Mouse (Mus musculus): ENCODE measurements at regions not wholly inside any gene's neighbourhood (a gene's known extent, or its start where the extent isn't known, plus 50 kb on each side); places are given as distances from the start of the nearest gene placed in this dataset.

DNA sequence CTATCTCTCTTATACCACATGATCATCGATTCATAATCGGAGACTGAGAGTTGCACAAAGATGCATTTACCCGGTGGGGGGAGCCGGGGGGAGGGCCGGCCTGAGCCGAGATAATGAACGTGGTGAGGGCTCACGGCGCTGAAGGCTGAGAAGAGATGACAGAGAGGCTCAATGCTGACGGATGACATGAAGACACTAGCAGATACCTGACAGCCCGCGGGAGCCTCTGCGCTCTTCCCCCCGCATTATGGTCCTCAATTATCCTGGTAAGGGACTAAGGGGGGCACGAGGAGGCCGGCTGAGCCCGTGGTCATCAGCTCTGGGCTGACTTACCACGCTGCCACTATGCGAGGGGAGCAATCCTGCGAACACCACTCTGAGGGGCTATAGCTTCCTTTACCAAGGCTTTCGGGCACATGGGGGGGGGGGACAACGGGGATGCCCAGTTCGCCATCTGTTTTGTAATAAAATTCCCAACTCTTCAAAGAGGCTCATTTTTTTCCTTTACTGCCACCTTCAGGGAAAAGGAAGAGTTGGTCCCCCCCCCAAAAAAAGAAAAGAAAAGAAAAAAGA lies 430.3 kb downstream of the Zfp536 start:
- ATAC-seq = no peak

DNA sequence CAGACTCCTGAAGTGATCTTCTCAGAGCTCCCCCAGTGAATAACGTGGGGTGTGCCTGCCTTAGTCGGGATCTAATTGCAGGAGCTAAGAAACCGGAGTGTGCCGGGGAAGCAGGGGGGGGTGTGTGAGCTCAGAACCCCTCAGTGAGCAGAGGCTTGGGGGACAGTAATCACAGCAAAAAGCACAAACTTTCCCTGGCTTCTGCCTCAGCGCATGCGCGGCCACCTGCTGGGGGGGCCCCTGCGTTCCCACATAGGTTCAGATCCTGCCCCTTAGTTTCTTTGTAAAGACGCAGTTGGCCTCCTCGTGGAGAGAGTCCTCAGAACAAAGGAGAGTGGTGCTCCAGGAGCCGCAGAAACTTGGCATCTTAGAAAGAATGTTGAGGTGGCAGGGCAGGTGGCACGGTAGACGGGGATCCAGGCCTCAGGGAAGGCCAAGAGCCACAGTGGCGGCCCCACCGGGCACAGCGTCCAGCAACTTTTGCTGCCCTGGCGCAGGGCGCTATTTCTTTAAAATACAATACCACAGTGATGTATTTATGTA lies 429.7 kb downstream of the Zfp536 start:
- ATAC-seq = no peak

DNA sequence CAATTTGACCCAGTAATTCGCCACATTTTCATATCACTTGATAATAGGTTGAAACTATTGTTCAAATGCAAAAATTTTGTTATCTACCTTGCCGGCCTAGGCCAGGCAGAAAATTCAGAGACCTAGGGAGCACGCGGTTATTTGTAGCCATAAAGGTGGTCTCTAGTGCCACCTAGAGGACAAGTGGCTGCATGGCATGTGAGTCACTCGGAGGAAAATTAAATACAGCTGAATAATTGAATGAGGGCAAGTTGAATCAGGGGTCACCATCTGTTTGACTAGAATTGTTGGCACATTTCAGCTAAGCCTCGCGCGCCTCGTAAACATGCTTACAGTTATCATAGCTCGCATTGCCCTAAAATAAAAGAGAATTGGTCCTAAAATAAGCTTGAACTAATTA lies 427.4 kb downstream of the Zfp536 start:
- peak; percentile 40 for ATAC-seq

DNA sequence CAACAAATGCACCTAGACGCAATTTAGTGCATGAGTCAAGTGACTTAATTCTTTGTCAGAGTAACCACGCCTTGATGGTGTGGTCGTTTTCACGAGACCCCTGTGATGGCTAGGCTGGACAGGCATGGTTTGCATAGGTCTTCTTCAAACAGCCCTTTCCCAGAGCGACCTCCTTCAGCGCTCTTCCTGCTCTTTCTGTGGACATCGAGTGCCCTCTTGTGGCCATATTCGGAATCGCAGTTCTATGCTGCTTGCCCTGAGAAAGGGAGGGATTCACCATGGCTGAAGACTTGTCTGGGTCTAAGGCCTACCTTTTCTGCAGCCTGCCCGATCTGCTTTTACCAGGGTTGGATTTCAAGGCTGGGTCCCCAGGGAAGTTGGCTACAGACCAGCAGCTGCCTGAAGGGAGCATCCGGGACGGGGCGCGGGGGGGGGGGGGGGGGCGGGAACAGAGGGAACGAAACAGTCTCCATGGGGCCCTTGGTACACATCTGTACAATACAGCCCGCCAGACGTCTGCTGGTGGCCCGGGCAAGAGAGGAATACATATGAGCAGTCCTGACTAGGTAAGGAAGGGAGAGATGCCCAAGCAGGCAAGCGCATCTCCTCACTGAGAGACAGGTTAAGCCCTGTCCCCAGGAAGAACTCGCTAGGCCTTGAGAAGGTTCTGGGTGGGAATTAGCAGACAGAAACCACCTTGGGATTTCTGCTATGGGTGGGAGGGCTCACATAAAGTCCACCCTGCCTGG lies 415.6 kb downstream of the Zfp536 start:
- peak; percentile 46 for ATAC-seq

DNA sequence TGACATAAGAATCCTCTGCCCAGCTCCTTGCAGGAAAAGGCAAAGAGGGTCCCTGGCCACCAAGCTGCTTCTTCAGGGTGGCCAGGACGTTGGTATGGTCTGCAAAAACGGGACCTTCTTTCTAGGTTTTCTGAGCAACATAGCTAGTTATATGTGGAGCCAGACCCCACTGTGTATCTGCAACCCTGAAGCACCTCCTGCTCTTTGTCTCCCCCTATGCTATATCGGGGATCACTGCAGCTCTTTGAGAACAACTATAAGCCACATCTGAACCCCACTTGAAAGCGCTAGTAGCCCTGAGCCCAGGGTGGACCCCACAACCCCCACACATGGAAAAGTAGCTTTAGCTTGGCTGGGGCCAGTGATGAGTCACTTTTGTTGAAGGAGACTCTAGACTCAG lies 414.9 kb downstream of the Zfp536 start:
- no peak for ATAC-seq

DNA sequence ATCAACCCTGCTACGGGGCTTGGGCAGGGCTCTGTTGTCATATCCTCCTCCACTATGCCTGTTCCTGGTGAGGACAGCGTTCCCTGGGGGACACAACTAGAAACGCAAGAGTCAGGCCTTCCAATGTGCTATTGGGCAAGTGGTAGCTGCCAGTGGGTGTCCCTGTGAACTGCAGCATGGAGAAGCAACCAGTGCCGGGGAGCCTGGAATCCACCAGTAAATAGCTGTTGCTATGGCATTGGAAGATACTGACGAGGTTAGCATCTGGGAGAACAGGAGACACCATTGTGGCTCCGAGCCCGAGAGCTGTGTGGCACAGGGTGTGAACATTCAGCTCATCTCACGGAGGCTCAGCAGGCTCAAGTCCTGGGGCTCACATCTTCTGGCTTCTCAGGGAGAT lies 414.0 kb downstream of the Zfp536 start:
- ATAC-seq = no peak

DNA sequence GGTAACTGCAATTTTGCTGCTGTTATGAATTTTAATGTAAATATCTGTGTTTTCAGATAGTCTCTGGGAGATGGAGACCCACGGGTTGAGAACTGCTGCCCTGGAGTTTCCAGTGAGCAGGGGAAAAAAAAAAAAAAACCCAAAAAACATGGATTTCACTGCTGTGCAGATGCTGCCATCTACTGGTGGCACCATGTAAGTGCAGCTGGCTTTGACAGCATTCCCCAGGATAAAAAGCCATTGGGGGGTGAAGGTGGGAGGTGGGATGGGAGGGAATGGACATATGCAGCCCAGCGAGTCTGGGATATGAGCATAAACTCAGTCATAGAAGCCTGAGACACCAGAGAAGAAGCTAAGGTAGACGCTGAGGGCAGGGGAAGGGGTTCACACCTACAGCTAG lies 413.3 kb downstream of the Zfp536 start:
- ATAC-seq = no peak

DNA sequence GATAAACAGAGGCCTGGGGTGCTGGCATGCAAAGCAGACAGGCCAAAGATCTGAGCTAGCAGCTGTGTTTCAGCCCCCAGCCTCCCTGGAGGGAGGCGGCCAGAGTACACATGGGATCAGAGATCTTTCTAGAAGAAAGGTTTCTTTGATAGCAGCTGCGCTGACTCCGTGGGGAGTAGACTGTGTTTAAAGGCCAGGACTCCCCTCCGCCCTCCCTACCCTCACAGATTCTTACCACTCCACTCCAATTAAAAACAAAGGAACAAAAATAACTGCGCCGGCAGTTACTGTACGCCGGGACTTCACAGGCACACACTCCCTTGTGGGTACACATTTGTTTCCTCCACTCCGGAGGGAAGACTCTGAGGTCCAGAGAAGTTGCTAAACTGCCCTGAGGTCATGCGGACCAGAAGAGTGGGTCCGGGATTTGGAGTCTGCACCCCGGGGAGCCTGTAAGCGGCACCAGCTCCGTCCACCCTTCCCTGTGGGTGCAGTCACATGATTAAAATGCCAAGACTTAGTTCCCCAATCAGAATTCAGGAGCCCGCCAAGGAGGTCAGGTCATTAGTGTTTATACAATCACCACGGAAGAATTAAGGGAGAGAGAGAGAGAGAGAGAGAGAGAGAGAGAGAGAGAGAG lies 411.5 kb downstream of the Zfp536 start:
- ATAC-seq = no peak

DNA sequence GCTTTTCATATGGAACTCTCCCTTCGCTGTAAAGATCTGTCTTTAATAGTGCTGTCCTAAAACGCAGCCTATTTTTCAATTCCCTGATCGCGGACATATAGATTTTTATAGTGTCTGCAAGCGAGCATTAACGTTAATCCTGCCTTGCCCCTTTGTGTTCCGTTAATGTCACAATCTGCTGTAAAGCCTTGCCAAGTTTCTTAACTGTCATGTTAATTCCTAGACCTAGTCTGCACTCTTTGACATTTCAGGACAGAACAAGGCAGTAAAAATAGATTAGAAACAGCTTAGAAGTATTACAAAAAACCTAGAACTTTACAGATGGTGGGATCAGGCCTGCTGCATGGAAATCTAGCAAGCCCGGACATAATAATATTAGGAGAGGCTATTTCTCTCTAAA lies 410.6 kb downstream of the Zfp536 start:
- ATAC-seq = no peak

DNA sequence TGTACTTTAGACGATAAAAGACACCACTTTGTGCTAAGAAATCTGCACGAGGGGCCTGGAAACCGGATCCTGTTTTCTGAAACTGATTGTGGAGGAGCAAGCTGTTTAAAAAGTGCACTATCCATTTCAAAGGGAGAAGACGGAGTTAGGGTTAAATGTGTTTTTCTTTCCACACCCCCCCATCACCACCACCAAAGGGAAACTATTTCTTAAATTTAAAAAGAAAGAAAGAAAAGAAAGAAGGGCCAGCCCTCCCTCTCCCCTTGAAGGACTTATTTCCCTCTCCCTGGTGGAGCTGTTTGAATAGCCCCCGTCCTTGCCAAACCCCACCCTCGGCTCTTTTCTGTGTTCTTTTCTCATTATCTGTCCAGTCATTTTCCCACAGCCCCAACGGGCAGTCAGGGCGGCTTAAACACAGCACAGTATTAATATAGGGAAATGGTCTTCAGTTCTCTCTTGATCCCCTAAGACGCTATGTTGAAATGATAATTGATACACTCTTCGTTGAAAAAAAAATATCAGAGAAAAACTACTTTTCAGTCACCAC lies 409.7 kb downstream of the Zfp536 start:
- ATAC-seq = no peak

DNA sequence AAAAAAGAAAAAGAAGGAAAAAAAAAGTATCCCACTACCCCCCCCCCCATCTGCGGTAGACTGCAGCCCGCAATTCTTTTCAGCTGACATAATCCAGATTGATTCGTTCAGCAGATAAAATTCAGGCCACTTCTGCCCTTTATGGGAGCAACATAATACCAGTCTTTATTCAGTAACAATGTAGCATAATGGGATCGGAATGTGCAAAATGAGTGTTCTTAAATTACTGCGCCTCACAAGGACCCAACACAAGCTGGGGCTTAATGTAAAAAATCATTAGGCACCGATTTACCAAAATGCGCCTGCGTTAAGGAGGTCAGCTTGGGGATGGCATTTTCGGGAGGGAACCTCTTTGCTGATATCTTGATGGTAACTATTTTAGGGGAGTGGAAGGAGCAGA lies 409.2 kb downstream of the Zfp536 start:
- ATAC-seq = no peak

DNA sequence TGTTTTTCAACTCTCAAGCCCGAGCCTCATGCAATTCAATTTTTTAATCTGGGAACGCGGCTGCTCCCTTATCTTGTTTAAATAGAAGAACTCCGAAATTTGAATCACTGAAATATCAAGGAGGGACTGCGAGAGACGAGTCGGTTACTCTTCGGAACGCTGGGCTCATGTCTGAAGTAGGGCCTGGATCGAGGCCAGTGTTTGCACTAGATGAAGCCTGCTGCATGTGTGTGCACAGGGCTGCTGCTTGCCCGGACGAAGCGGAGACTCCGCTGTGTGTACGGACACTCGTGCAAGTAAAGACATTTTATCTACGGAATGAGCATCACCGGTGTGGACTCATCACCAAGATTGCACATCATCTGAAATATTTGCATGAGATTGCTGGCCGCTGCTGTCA lies 407.4 kb downstream of the Zfp536 start:
- ATAC-seq = no peak

DNA sequence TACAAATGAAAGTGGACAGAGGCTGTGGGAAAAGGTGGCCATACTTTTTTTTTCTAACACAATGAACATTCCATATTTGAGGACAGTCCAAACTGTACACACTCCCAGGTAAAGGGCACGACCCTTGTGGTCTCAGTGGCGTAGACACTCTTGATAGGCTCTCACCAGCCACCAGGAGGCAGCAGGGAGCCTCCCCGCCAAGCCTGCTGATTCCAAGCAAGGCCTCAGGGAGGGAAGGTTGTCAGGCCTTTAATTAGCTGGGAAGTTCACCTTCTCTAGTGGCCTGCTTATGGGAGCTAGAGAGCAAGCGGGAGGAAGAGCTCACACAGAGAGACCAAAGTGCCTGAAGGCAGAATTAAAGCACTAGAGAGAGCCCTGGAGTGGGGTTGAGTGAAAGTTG lies 403.7 kb downstream of the Zfp536 start:
- no peak for ATAC-seq

DNA sequence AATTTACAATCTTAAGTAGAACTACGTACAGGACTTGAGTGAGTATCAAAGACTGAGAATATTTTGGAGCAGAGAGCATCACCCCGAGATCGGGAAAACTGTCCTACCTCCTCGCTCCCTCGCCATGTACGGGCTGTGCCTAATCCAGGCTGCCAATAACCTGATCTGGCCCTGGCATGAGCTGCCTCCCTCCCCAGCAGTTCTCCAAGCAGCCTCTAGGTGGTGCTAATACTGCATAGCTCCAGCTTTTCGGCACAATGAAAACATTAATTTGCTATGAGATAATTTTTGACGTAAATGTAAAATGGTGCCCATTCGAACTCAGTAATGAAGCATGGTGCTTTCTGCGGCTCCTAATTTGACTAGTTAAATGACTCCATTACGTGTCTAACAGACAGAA lies 399.6 kb downstream of the Zfp536 start:
- peak; percentile 54 for ATAC-seq

DNA sequence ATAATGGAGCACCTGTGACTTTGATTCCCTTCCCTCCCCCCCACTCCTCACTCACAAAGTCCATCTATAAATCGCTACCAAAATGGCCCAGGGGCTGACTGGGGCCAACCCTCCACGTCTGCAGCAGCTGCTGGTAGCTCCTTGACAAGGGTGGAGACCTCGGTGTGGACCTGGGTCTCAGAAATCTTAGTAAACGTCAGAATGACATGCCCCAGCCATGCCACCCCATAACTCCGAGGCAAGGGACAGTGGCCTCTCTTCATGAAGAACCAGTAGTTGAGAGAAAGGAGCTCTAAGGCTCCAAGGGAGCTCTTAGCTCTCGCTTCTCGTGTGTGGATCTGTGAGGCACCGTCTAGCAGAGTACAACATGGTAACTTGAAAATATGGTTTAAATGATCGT lies 398.4 kb downstream of the Zfp536 start:
- no peak for ATAC-seq

DNA sequence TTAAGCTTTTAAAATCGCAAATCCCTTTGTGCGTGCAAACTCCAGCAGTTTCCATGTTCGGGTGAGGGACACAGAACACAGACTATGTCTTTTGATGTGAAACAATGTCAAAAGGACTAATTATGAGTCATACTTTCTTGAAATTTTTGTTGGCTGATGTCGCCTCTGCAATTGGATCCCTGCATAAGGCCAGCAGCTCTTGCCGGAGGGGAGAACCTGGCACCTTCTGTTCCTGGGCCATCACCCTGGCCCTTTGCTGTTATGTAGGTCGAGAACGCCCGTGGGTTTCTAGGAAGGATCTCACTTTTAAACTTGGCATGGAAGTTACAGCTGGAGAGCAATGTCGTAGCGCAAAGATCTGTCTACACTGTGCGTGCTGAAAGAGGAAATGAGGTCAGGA lies 397.9 kb downstream of the Zfp536 start:
- ATAC-seq = no peak

DNA sequence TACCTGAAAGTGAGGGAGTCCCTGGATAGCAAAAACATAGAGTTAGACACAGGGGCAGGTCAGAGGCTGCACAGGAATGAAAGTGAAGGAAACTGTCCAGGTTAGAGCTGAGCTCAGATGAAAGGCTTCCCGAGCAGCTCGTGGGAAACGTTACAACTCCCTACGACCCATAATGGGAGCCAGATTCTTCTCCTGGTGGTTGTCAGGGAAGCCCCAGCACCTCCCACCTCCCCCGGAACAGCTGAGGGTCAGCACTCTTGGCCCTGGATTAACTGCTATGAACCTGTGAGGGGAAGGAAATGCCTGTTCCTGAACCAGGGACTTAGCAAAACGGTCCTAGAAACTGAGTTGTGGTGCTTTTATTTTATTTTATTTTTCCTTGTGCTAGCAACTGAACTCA lies 397.2 kb downstream of the Zfp536 start:
- no peak for ATAC-seq

DNA sequence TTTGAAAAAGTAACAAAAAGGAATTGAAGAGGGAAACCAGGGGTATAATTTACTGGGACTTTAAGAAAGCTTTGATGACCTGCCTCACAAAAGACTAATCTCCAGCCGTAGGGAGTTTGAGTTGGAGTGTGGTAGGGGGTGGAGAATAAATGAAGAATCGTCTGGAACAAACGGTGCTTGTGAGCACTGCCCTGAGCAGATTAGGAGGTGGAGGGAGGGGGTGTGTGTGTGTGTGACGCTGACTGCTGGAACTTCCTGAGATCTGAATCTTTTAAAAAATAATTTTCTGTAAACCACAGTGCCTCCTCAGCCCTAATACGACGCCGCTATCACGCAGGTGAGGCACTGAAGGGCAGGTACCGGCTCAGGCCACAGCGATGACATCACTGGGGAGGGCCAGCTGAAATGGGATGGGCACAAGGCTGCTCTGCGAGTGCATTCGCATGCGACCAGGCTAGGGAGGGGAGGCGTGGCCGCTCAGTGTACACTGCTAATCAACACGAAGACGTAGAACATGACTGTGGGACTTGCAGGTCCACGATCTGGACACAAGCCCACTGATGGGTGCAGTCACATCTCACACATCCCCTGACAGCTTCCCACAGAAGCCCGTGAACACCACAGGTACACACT lies 395.4 kb downstream of the Zfp536 start:
- ATAC-seq = no peak

DNA sequence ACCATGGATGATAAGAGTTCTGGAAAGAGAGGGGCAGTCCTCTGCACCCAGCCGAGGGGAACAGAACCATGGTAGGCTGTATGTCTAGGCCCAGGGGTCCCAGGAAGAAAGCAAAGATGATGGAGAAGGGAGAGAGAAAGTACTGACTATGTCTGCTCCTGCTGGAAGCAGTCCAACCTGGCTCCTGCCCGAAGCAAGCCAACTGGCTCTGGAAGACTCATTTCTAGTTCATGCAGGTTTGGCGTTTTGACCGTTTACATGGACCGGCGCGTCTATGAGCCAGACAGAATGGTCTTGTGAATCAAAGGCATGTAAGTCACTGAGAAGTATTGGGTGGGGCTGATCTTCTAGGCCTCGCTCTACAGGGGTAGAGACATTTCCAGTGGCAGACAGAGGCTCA lies 385.6 kb downstream of the Zfp536 start:
- no peak for ATAC-seq

DNA sequence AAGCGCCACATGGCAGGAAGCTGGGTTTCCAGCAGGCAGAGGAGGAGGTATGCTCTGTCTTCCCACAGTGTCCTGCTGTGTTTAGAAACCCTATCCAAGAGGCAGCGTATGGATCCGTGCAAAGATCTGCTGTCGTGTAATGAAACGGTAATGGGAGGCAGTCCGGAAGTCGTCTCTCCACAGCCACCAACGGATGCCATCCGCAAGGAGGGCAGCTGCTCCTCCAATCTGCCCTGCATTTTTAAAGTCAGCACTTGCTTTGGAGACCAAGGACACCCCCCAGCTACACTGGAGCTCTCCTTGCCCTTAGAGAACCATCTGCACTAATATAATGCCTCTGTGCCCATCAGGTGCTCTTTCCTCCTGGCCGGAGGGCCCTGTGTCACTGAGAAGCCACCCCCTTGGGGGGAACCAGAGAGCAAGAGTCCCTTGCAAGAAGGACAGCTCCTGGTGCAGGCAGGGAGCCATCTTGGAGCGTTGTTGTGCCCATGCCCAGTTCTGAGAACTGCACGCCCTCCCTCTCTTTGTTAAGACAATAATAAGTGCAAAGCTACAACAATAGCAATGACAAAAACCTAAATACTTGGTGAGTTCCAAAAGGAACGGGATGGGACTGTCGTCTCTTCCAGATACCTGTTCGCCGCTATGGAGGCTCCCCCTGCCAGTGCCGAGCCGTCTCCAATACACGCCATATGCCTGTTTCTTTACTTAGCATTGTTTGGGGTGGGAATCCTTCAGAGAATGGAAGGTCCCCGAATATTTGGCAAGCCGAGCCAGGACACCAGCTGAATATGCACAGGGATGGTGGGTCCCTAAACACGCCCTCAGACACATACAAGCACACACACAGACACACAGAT lies 384.4 kb downstream of the Zfp536 start:
- ATAC-seq = no peak

DNA sequence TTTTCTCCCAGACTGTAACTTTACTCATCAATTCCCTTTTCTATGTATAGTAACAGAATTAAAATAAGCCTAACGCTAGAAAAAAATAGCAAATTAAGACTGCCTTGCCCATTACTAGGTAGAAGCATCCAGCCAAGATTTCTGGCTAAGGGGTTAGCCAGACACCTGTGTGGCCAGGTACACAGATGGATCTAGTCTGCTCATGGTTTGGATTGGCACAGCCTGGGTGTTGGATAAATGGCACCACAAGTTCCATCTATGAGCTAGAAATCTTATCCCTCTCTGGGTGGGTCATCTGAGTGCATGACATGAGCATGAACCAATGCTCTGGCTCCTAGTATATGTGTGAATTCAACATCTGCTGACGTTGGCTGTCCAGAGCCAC lies 383.7 kb downstream of the Zfp536 start:
- ATAC-seq = no peak

DNA sequence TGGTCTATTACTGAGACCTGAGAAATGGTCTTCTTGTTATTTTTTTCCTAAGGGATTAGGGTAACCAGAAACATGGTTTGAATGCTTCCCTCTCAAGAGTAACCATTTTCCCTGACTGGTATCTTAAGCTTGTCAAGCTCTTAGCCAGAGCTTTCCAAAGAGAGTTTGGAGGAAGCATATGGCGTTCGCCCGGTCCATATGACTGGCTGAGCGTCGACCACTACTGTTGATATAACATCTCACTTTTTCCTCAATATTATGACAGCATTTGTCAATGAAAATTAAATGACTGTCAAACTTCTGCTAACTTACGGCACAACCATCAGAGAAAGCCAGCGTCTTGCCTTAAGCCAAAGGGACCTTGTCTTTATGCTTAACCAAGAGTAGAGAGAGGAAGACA lies 383.2 kb downstream of the Zfp536 start:
- no peak for ATAC-seq
